Mouse (Mus musculus) T-helper 1 cell (primary cell): ENCODE measurements around the gene Flt4.

ENCODE experiments used
- in situ Hi-C: fragments of 300-600 bp; cut with MboI, MseI; formaldehyde crosslinking; loops from one replicate; pipeline ENCODE4 v1.15.1; 2025; ENCODE audit warnings: high pct_unique_total_duplicates

Gene Flt4

DNA sequence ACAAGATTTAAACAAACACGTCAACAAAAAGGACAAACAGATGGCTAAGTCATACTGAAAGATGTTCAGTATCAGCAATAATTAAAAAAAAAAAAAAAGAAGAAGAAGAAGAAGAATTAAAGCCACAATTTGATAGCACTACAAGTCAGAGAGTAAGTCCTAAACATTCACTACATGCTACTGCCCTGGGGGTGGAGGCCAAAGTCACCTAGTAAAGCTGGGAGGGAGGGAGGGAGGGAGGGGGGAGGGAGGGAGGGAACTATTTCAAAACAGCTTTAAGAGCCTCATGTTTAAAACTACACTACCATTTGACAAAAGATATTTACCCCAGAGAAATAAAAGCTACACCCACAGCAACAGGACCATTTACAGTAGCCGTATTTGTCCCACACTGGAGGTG, 86.6 kb downstream of the Flt4 start:
- in situ Hi-C loops: no loop called here

- in situ Hi-C loops: no loop called here
Measured at GRCm38 (mm10) chr11:49696472-49696871, 87.4 kb downstream of the Flt4 start.

DNA sequence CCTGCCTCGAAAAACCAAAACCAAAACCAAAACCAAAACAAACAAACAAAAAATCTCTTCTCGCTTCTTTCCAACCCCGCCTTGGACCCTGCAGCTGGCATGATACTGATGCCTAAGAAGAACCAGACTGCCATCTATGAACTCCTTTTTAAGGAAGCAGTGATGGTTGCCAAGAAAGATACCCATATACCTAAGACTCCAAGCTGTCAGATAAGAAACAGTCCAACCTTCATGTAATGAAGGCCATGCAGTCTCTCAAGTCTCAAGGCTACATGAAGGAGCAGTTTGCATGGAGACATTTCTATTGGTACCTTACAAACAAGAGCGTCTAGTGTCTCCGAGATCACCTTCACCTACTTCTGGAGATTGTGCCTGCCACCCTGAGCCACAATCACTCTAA, 88.7 kb downstream of the Flt4 start:
- in situ Hi-C loops: no loop called here

- in situ Hi-C loops: no loop called here
Measured at GRCm38 (mm10) chr11:49699079-49699478, 90.0 kb downstream of the Flt4 start.

GRCm38 (mm10) chr11:49702014-49702413, 93.0 kb downstream of the Flt4 start:
- in situ Hi-C loops: no loop called here
